Mouse (Mus musculus): ENCODE data around the gene A2ml1. TPM values are rescaled to one million over a fixed set of nuclear protein-coding genes. Genes with fewer than 3 reads are reported as not detected.

Gene A2ml1
- polyA plus RNA-seq, 1 experiment = not detected

- peak; percentile 60 for DNase-seq
- Histone ChIP-seq H3K27ac (ENCODE audit: insufficient read depth, low read depth, low read length) (no peak overlapping the region), H3K4me1 (ENCODE audit: control insufficient read depth, insufficient read depth, low read length) (no peaks in the 10 kb centered on the region), H3K27me3 (replicated peaks; ENCODE audit: control insufficient read depth, insufficient read depth, low read length) (no peaks in the 10 kb centered on the region), H3K4me3 (ENCODE audit: insufficient read depth, low read depth, low read length) (no peak overlapping the region), H3K36me3 (ENCODE audit: control insufficient read depth, insufficient read depth, low read length) (no peaks in the 10 kb centered on the region)
- 60% methylated on average over 15 of the region's 15 CpGs for WGBS
- TF ChIP-seq CTCF (conservative IDR thresholded peaks at IDR 0.05; ENCODE audit: insufficient read depth, insufficient read length, low read depth, low read length) (no peak), POLR2A (IDR thresholded peaks at IDR 0.05; ENCODE audit: low read depth, low read length) (no peak)
Measured at GRCm38 (mm10) chr6:128549463-128550452, 31.6 kb downstream of the A2ml1 start.

- WGBS = 94% methylated on average over 10 of the region's 10 CpGs
- H3K27ac ChIP-seq (ENCODE audit: insufficient read depth, low read depth, low read length) = no peak overlapping the region
- H3K4me3 ChIP-seq (ENCODE audit: insufficient read depth, low read depth, low read length) = no peak overlapping the region
- no peaks in the 10 kb centered on the region for H3K4me1 ChIP-seq (ENCODE audit: control insufficient read depth, insufficient read depth, low read length)
- TF ChIP-seq POLR2A (IDR thresholded peaks at IDR 0.05; ENCODE audit: low read depth, low read length) (no peak), CTCF (conservative IDR thresholded peaks at IDR 0.05; ENCODE audit: insufficient read depth, insufficient read length, low read depth, low read length) (no peak)
- H3K27me3 ChIP-seq (replicated peaks; ENCODE audit: control insufficient read depth, insufficient read depth, low read length) = no peaks in the 10 kb centered on the region
- no peaks in the 10 kb centered on the region for H3K36me3 ChIP-seq (ENCODE audit: control insufficient read depth, insufficient read depth, low read length)
- no peak for DNase-seq
Measured at GRCm38 (mm10) chr6:128548532-128548931, 32.9 kb downstream of the A2ml1 start.

- TF ChIP-seq CTCF (conservative IDR thresholded peaks at IDR 0.05; ENCODE audit: insufficient read depth, insufficient read length, low read depth, low read length) = no peak
- TF ChIP-seq POLR2A (IDR thresholded peaks at IDR 0.05; ENCODE audit: low read depth, low read length) = no peak
- WGBS = 84% methylated on average over 4 of the region's 4 CpGs
- DNase-seq = no peak
- H3K27me3 ChIP-seq (replicated peaks; ENCODE audit: control insufficient read depth, insufficient read depth, low read length) = no peaks in the 10 kb centered on the region
- no peak overlapping the region for H3K4me3 ChIP-seq (ENCODE audit: insufficient read depth, low read depth, low read length)
- no peaks in the 10 kb centered on the region for H3K36me3 ChIP-seq (ENCODE audit: control insufficient read depth, insufficient read depth, low read length)
- H3K4me1 ChIP-seq (ENCODE audit: control insufficient read depth, insufficient read depth, low read length) = no peaks in the 10 kb centered on the region
- H3K27ac ChIP-seq (ENCODE audit: insufficient read depth, low read depth, low read length) = no peak overlapping the region
Measured at GRCm38 (mm10) chr6:128545402-128545801, 36.0 kb downstream of the A2ml1 start.

- no peaks in the 10 kb centered on the region for H3K36me3 ChIP-seq (ENCODE audit: control insufficient read depth, insufficient read depth, low read length)
- no peak for DNase-seq
- H3K4me3 ChIP-seq (ENCODE audit: insufficient read depth, low read depth, low read length) = no peak overlapping the region
- 63% methylated on average over 13 of the region's 13 CpGs for WGBS
- no peaks in the 10 kb centered on the region for H3K27me3 ChIP-seq (replicated peaks; ENCODE audit: control insufficient read depth, insufficient read depth, low read length)
- no peak overlapping the region for H3K27ac ChIP-seq (ENCODE audit: insufficient read depth, low read depth, low read length)
- TF ChIP-seq POLR2A (IDR thresholded peaks at IDR 0.05; ENCODE audit: low read depth, low read length) = no peak
- no peak for TF ChIP-seq CTCF (conservative IDR thresholded peaks at IDR 0.05; ENCODE audit: insufficient read depth, insufficient read length, low read depth, low read length)
- H3K4me1 ChIP-seq (ENCODE audit: control insufficient read depth, insufficient read depth, low read length) = no peaks in the 10 kb centered on the region
Measured at GRCm38 (mm10) chr6:128543226-128543625, 38.2 kb downstream of the A2ml1 start.

- DNase-seq = peak; percentile 58
- Histone ChIP-seq H3K36me3 (ENCODE audit: control insufficient read depth, insufficient read depth, low read length) (no peaks in the 10 kb centered on the region), H3K4me1 (ENCODE audit: control insufficient read depth, insufficient read depth, low read length) (no peaks in the 10 kb centered on the region; the same call in 1 of the 2 replicates), H3K27me3 (replicated peaks; ENCODE audit: control insufficient read depth, insufficient read depth, low read length) (no peaks in the 10 kb centered on the region), H3K4me3 (ENCODE audit: insufficient read depth, low read depth, low read length) (no peak overlapping the region), H3K27ac (ENCODE audit: insufficient read depth, low read depth, low read length) (no peak overlapping the region)
- TF ChIP-seq CTCF (conservative IDR thresholded peaks at IDR 0.05; ENCODE audit: insufficient read depth, insufficient read length, low read depth, low read length) (no peak), POLR2A (IDR thresholded peaks at IDR 0.05; ENCODE audit: low read depth, low read length) (no peak)
- 65% methylated on average over 2 of the region's 2 CpGs for WGBS
Measured at GRCm38 (mm10) chr6:128535250-128535649, 46.2 kb downstream of the A2ml1 start.

- DNase-seq = no peak
- no peaks in the 10 kb centered on the region for H3K27me3 ChIP-seq (replicated peaks; ENCODE audit: control insufficient read depth, insufficient read depth, low read length)
- WGBS = 89% methylated on average over 6 of the region's 6 CpGs
- no peak overlapping the region for H3K27ac ChIP-seq (ENCODE audit: insufficient read depth, low read depth, low read length)
- H3K4me1 ChIP-seq (ENCODE audit: control insufficient read depth, insufficient read depth, low read length) = no peaks in the 10 kb centered on the region; the same call in 1 of the 2 replicates
- no peak overlapping the region for H3K4me3 ChIP-seq (ENCODE audit: insufficient read depth, low read depth, low read length)
- TF ChIP-seq POLR2A (IDR thresholded peaks at IDR 0.05; ENCODE audit: low read depth, low read length) (no peak), CTCF (conservative IDR thresholded peaks at IDR 0.05; ENCODE audit: insufficient read depth, insufficient read length, low read depth, low read length) (no peak)
- no peaks in the 10 kb centered on the region for H3K36me3 ChIP-seq (ENCODE audit: control insufficient read depth, insufficient read depth, low read length)
Measured at GRCm38 (mm10) chr6:128533296-128533695, 48.1 kb downstream of the A2ml1 start.

GRCm38 (mm10) chr6:128532701-128533100 lies 48.7 kb downstream of the A2ml1 start:
- no peaks in the 10 kb centered on the region for H3K36me3 ChIP-seq (ENCODE audit: control insufficient read depth, insufficient read depth, low read length)
- no peak overlapping the region for H3K27ac ChIP-seq (ENCODE audit: insufficient read depth, low read depth, low read length)
- TF ChIP-seq POLR2A (IDR thresholded peaks at IDR 0.05; ENCODE audit: low read depth, low read length) (no peak), CTCF (conservative IDR thresholded peaks at IDR 0.05; ENCODE audit: insufficient read depth, insufficient read length, low read depth, low read length) (no peak)
- no peaks in the 10 kb centered on the region; the same call in 1 of the 2 replicates for H3K4me1 ChIP-seq (ENCODE audit: control insufficient read depth, insufficient read depth, low read length)
- no peak overlapping the region for H3K4me3 ChIP-seq (ENCODE audit: insufficient read depth, low read depth, low read length)
- 87% methylated on average over 9 of the region's 9 CpGs for WGBS
- DNase-seq = no peak
- no peaks in the 10 kb centered on the region for H3K27me3 ChIP-seq (replicated peaks; ENCODE audit: control insufficient read depth, insufficient read depth, low read length)
